Mouse (Mus musculus): ENCODE data around the gene Chsy1. TPM values are rescaled to one million over a fixed set of nuclear protein-coding genes. Genes with fewer than 3 reads are reported as not detected.

Gene Chsy1
- 12.2 TPM for polyA plus RNA-seq (2014; fragmentation: Illumina TruSeq; extraction: RNeasy Lipid Tissue Mini Kit (QIAGEN cat#74804); ENCODE audit: low read depth, low replicate concordance)

GRCm38 (mm10) chr7:66108961-66109854 is at the start of gene Chsy1:
Chsy1 (plus strand) TSS chr7:66109515.

GRCm38 (mm10) chr7:66079364-66080230 is 29.7 kb upstream of the Chsy1 start, which contains the start of gene Selenos:
Selenos (plus strand) TSS chr7:66079649.

Other genes starting within 250 kb of the Chsy1 start
- 3.6 TPM for gene Pcsk6, start 247.8 kb upstream of the Chsy1 start, polyA plus RNA-seq (2014; fragmentation: Illumina TruSeq; extraction: RNeasy Lipid Tissue Mini Kit (QIAGEN cat#74804); ENCODE audit: low read depth, low replicate concordance)
- gene Gm45213, start 65.9 kb upstream of the Chsy1 start, polyA plus RNA-seq (2014; fragmentation: Illumina TruSeq; extraction: RNeasy Lipid Tissue Mini Kit (QIAGEN cat#74804); ENCODE audit: low read depth, low replicate concordance): not detected
- 40.4 TPM for gene Snrpa1, start 50.5 kb upstream of the Chsy1 start, polyA plus RNA-seq (2014; fragmentation: Illumina TruSeq; extraction: RNeasy Lipid Tissue Mini Kit (QIAGEN cat#74804); ENCODE audit: low read depth, low replicate concordance)
- gene Selenos, start 29.9 kb upstream of the Chsy1 start, polyA plus RNA-seq (2014; fragmentation: Illumina TruSeq; extraction: RNeasy Lipid Tissue Mini Kit (QIAGEN cat#74804); ENCODE audit: low read depth, low replicate concordance): 146 TPM

Data from adrenal gland, adult 10 weeks (tissue).